Mouse (Mus musculus) forebrain, embryonic 14.5 days (tissue): ENCODE data around the gene Dclk3. TPM values are rescaled to one million over a fixed set of nuclear protein-coding genes. Genes with fewer than 3 reads are reported as not detected.

Experiments used
- ATAC-seq: fragments of 200-750 bp; cut with Nextera tagmentation; 2 replicates; pipeline ENCODE4 v1.8.0; 2017; ENCODE audit warnings: mild to moderate bottlenecking, moderate library complexity
- DNase-seq: peaks from one replicate; pipeline ENCODE4 v3.0.0-alpha.2; 2015; ENCODE audit warnings: low spot score
- H3K27ac ChIP-seq: fragments of 300-500 bp; sonication (generic); 2 replicates; pipeline ENCODE4 v1.5.1; 2014; ENCODE audit warnings: low read depth, mild to moderate bottlenecking, control low read depth, low read length, moderate library complexity
- H3K27me3 ChIP-seq: fragments of 300-500 bp; sonication (generic); replicated peaks from 2 replicates; pipeline ENCODE4 v1.6.1; 2014; ENCODE audit warnings: low read length, control low read depth, mixed read lengths; ENCODE audit not compliant: control insufficient read depth, insufficient read depth
- H3K36me3 ChIP-seq: fragments of 300-500 bp; sonication (generic); 2 replicates; pipeline ENCODE4 v1.6.1; 2014; ENCODE audit warnings: low read length, control low read depth; ENCODE audit not compliant: control insufficient read depth, insufficient read depth
- H3K4me1 ChIP-seq: fragments of 300-500 bp; sonication (generic); 2 replicates; pipeline ENCODE4 v1.6.1; 2014; ENCODE audit warnings: antibody characterized with exemption, low read length, control low read depth; ENCODE audit not compliant: control insufficient read depth, insufficient read depth
- H3K4me2 ChIP-seq: fragments of 300-500 bp; sonication (generic); 2 replicates; pipeline ENCODE4 v1.6.1; 2014; ENCODE audit warnings: mild to moderate bottlenecking, control low read depth, low read length
- H3K4me3 ChIP-seq: fragments of 300-500 bp; sonication (generic); 2 replicates; pipeline ENCODE4 v1.5.1; 2014; ENCODE audit warnings: low read depth, low read length, control low read depth
- H3K9ac ChIP-seq: fragments of 300-500 bp; sonication (generic); 2 replicates; pipeline ENCODE4 v1.6.1; 2014; ENCODE audit warnings: mild to moderate bottlenecking, low read length, control low read depth, moderate library complexity
- H3K9me3 ChIP-seq: fragments of 300-500 bp; sonication (generic); replicated peaks from 2 replicates; pipeline ENCODE4 v1.6.1; 2016; ENCODE audit warnings: low read length, control low read depth, mixed read lengths; ENCODE audit not compliant: control insufficient read depth
- WGBS: fragments of 180-500 bp; shearing (Covaris S2); extraction: QIAGEN DNeasy Blood & Tissue Kit; methylation state at CpG from one replicate; pipeline ENCODE4 v1.1.7; 2014; 5-methylcytosine and 5-hydroxymethylcytosine counted together
- polyA plus RNA-seq: library from polyadenylated mRNA; unstranded; fragments of >200 nt; fragmentation: Nextera tagmentation; extraction: Ambion mirVana; gene quantifications from 2 replicates; pipeline ENCODE4 v1.2.1, GENCODE M21; 2014

Dclk3 gene
- polyA plus RNA-seq, 1 experiment from 2014 or later, result 2.1 TPM

DNA sequence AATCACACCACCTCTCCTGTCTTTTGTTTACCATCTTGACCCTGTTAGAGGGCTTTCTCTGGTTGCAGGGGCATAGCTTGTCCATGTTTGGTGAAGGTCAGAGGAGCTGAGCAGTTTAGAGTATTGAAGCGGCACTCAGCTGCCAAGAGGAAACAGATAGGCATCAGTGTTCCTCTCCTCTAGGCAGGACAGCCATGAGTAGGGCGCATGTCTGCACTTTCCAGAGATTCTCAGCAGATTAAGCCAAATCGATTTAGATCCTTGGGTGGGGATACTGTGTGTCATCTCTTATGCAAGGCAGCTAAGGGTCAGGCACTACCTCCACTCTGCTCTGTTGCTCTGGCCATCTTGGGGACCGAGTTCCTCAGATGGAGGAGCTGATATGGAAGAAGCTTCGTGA, 11.0 kb downstream of the Dclk3 start:
- H3K36me3 ChIP-seq, result no peaks in the 10 kb centered on the region
- H3K4me3 ChIP-seq, result no peak overlapping the region
- H3K9me3 ChIP-seq, result no peaks in the 10 kb centered on the region
- no peak overlapping the region for H3K4me2 ChIP-seq
- H3K27ac ChIP-seq, result no peak overlapping the region
- DNase-seq (no peak), ATAC-seq (no peak)
- WGBS, result 89% methylated on average over 5 of the region's 5 CpGs
- no peaks in the 10 kb centered on the region for H3K27me3 ChIP-seq
- H3K9ac ChIP-seq, result no peak overlapping the region
- H3K4me1 ChIP-seq, result no peaks in the 10 kb centered on the region

DNA sequence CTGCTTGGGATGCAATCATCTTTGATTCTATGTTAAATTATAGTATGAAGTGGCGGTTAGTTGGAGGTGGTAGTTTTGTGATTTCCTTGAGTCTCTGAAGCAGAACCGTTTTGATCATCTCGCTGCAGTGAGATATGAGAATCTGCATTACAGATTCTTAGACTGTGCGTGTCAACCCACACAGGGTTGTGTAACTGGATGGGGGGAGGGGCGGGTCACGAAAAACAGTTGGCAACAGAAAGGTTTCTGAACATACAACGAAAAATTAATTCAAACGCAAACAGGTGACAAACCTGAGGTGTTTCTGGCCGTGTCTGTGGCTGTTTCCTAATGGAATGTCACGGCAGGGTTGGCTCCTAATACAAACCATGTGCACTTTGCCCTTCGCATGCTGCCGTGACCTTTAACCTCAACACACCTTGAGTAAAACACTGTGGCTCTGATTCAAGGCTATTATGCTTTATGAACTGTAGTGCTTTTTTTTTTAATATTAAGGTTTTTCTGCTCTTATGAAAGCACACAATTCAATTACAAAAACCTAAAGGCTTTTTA, 12.0 kb downstream of the Dclk3 start:
- H3K9me3 ChIP-seq, result no peaks in the 10 kb centered on the region
- no peak for DNase-seq
- WGBS, result 93% methylated on average over 12 of the region's 12 CpGs
- H3K9ac ChIP-seq, result no peak overlapping the region
- H3K36me3 ChIP-seq, result no peaks in the 10 kb centered on the region
- no peaks in the 10 kb centered on the region for H3K27me3 ChIP-seq
- no peak overlapping the region for H3K27ac ChIP-seq
- ATAC-seq, result no peak
- no peaks in the 10 kb centered on the region for H3K4me1 ChIP-seq
- no peak overlapping the region for H3K4me3 ChIP-seq
- no peak overlapping the region for H3K4me2 ChIP-seq

DNA sequence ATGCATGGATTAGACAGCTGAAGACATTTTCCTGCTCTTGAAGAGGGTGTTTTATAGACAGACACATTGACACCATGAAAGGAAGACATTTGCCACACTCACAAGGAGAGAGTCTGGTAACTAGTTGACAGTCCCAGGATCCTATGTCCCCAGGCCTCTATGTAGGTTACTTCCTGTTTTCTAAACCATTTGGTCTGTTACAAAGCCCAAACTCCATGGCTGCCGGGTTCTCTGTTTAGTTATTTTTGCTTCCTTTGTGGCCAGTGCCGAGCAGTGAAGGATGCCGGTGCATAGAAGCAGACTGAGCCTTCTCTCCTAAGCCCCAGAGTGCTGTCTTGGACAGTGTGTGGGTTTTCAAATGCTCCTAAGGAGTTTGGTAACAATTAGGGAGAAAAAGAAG, 15.0 kb downstream of the Dclk3 start:
- no peak overlapping the region for H3K9ac ChIP-seq
- H3K4me3 ChIP-seq, result no peak overlapping the region
- ATAC-seq, result no peak
- H3K36me3 ChIP-seq, result no peaks in the 10 kb centered on the region
- H3K9me3 ChIP-seq, result no peaks in the 10 kb centered on the region
- no peaks in the 10 kb centered on the region for H3K4me1 ChIP-seq
- no peak overlapping the region for H3K27ac ChIP-seq
- 83% methylated on average over 3 of the region's 3 CpGs for WGBS
- no peaks in the 10 kb centered on the region for H3K27me3 ChIP-seq
- DNase-seq, result no peak
- no peak overlapping the region for H3K4me2 ChIP-seq

DNA sequence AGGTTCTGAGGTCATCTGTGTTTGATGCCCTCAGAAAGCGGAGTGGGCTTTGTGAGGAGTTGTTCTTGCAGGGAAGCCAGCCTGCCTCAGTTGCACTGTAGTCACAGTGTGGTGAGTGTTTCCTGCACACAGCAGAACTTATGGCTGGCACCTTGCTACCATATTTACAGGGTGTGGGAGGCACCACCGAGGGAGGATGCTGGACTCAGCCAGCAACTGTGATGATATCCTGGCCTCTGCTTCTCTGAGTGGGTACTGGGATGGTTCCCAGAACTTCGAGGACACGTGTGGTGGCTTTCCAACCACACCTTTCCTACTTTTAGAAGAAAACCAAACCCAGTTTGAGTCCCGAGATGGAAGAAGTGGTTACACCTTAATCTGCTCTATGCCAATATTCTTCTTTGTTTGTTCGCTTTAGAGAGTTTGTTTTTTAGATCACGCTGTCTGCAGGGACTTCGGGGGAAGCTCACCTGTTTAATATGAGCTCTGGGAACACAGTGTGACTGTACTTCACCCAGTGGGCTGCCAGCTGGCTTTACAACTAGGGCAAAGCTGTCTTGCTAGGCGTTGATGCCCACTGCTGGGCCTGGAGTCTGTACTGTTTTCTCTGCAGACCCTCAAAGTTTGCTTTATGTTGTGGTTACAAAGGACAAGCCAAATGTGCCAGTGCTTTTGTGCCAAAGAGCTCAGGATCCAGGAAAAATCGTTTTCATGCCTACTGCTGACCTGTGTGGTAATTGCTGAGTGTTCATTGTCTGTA, 18.5 kb downstream of the Dclk3 start:
- Histone ChIP-seq H3K9me3 (no peaks in the 10 kb centered on the region), H3K9ac (no peak overlapping the region), H3K4me2 (no peak overlapping the region), H3K27ac (no peak overlapping the region), H3K36me3 (no peaks in the 10 kb centered on the region), H3K27me3 (no peaks in the 10 kb centered on the region), H3K4me3 (no peak overlapping the region), H3K4me1 (no peaks in the 10 kb centered on the region)
- no peak for DNase-seq
- WGBS, result 71% methylated on average over 10 of the region's 10 CpGs
- no peak for ATAC-seq

DNA sequence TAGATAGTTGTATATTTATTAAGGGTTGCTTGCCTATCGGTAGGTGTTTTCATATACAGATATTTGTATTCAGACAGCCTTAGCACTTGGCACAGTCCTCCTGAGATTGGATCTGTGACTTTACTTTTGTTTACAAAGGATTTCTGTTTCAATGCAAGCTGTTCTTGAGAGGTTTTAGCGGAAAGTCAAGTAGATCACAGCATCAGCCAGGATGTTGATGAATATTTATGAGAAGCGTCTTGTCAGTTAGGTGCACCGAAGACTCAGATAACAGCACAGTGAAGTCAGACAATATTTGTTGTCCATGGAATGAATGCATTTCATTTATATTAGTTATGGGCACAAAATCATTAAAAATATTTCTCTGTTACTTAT, 19.0 kb downstream of the Dclk3 start:
- H3K27ac ChIP-seq, result no peak overlapping the region
- H3K9me3 ChIP-seq, result no peaks in the 10 kb centered on the region
- H3K4me1 ChIP-seq, result no peaks in the 10 kb centered on the region
- H3K4me3 ChIP-seq, result no peak overlapping the region
- no peaks in the 10 kb centered on the region for H3K27me3 ChIP-seq
- ATAC-seq, result no peak
- no peaks in the 10 kb centered on the region for H3K36me3 ChIP-seq
- H3K4me2 ChIP-seq, result no peak overlapping the region
- 50% methylated on average over 4 of the region's 4 CpGs for WGBS
- DNase-seq, result peak; percentile 57
- H3K9ac ChIP-seq, result no peak overlapping the region

DNA sequence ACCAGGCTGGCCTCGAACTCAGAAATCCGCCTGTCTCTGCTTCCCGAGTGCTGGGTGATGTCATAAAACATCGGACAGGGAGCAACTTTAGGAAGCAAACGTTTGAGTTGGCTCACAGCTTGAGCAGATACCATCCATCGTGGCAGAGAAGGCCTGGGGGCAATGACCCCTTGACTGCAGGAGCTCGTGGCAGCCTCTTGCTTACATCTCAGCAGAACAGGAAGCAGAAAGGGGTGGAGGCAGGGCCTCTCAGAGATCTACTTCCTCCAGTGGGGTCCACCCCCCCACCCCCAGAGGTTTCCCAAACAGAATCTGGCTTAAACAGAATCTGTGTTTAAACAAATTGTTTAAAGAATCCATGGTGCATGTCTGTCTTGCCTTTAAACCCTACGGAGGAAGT, 20.6 kb downstream of the Dclk3 start:
- Histone ChIP-seq H3K4me2 (no peak overlapping the region), H3K4me1 (no peaks in the 10 kb centered on the region), H3K9me3 (no peaks in the 10 kb centered on the region), H3K27ac (no peak overlapping the region), H3K36me3 (no peaks in the 10 kb centered on the region), H3K27me3 (no peaks in the 10 kb centered on the region), H3K9ac (no peak overlapping the region), H3K4me3 (no peak overlapping the region)
- WGBS, result 84% methylated on average over 8 of the region's 8 CpGs
- DNase-seq (no peak), ATAC-seq (no peak)

DNA sequence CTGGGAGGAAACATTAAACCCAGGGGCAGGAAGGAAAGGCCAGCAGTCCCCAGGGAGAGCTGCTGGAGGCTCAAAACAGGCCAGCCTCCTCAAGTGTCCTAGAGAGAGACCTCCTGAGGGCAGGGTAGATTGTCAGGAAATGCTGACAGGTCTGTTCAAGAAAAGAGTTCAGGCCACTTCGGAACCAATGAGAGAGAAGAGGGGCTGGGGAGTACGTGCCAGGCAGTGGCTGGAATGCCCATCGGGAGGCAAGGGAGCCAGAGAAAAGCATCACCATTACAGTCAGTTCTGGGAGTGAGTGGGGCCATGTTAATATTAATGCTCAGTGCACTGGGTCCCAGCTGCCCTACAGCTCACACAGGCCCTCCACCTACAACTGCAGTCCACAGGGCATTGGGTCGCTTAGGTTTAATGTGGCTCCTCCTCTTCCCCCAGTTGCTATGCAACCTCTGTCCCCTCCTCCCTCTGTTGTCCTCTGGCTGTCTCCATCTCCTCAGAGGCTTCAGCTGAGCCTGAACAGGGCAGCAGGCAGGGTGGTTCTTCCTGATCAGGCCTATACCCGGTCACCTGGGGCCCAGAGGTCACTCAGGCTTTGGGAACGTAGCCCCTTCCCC, 21.4 kb downstream of the Dclk3 start:
- Histone ChIP-seq H3K4me1 (no peaks in the 10 kb centered on the region), H3K4me3 (no peak overlapping the region), H3K9ac (no peak overlapping the region), H3K27ac (no peak overlapping the region), H3K9me3 (no peaks in the 10 kb centered on the region), H3K27me3 (no peaks in the 10 kb centered on the region), H3K4me2 (no peak overlapping the region), H3K36me3 (no peaks in the 10 kb centered on the region)
- DNase-seq (peak; percentile 19), ATAC-seq (peak; percentile 54)
- 34% methylated on average over 6 of the region's 6 CpGs for WGBS

DNA sequence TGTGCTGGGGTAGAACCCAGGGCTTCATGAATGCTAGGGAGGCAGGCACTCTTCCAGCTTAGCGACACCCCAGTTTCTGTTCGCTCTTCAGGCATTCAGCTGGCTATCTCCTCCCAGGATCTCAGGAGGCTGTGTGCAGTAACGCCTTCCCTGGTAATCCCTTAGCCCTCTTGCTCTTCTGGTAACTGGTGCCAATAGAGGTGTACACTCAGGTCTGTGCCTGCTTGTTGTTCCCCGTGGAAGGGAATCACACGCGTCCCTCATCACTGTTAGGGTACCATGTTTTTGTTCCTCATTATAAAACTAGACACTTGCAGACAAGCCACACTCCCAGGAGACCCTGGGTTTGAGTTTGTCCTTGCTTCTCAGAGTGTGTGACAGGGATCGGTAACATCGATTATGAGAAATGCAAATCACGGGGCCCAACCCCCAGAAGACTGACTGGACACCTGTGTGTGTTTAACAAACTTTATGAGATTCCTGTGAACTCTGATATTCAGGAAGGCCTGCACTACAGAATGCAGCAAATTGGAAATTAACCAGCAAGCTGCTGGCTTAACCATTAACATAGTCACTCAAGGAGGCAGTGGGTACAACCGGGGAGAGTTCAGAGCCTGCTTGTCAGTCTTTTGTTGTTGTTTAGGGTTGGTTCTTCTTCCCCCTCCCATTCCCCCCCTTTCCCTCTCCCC, 22.7 kb downstream of the Dclk3 start:
- H3K27ac ChIP-seq, result no peak overlapping the region
- H3K4me2 ChIP-seq, result no peak overlapping the region
- no peak overlapping the region for H3K4me3 ChIP-seq
- no peaks in the 10 kb centered on the region for H3K9me3 ChIP-seq
- H3K27me3 ChIP-seq, result no peaks in the 10 kb centered on the region
- no peaks in the 10 kb centered on the region for H3K36me3 ChIP-seq
- no peak overlapping the region for H3K9ac ChIP-seq
- 83% methylated on average over 10 of the region's 10 CpGs for WGBS
- no peak for DNase-seq
- no peaks in the 10 kb centered on the region for H3K4me1 ChIP-seq
- no peak for ATAC-seq

DNA sequence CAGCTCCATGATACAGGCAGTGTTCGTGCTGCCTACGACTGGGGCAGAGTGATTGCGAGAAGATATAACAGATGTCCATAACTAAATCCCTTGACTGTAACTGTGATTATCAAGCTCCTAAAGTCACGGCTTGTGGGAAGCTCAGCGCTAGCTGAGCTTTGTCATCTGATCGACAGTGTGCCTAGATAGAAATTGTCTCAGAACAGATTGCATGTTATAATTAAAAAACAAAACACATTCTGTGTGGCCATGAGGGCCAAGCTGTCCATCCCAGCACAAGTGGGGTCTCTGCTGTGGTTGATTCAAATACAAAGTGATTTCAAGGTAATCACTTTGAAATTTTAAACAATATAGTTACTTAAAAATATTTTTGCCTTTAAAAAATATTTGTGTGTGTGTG, 26.8 kb downstream of the Dclk3 start:
- H3K27me3 ChIP-seq, result no peaks in the 10 kb centered on the region
- no peaks in the 10 kb centered on the region for H3K36me3 ChIP-seq
- H3K9me3 ChIP-seq, result no peaks in the 10 kb centered on the region
- no peak overlapping the region for H3K4me3 ChIP-seq
- H3K4me2 ChIP-seq, result no peak overlapping the region
- H3K9ac ChIP-seq, result no peak overlapping the region
- WGBS, result 84% methylated on average over 6 of the region's 6 CpGs
- ATAC-seq (no peak), DNase-seq (no peak)
- no peaks in the 10 kb centered on the region for H3K4me1 ChIP-seq
- H3K27ac ChIP-seq, result no peak overlapping the region
